Mouse (Mus musculus): ENCODE measurements at regions not wholly inside any gene's neighbourhood (a gene's known extent, or its start where the extent isn't known, plus 50 kb on each side); places are given as distances from the start of the nearest gene placed in this dataset.
A peak's percentile ranks its signal among the peaks of the same experiment; 100 is the strongest.

DNA sequence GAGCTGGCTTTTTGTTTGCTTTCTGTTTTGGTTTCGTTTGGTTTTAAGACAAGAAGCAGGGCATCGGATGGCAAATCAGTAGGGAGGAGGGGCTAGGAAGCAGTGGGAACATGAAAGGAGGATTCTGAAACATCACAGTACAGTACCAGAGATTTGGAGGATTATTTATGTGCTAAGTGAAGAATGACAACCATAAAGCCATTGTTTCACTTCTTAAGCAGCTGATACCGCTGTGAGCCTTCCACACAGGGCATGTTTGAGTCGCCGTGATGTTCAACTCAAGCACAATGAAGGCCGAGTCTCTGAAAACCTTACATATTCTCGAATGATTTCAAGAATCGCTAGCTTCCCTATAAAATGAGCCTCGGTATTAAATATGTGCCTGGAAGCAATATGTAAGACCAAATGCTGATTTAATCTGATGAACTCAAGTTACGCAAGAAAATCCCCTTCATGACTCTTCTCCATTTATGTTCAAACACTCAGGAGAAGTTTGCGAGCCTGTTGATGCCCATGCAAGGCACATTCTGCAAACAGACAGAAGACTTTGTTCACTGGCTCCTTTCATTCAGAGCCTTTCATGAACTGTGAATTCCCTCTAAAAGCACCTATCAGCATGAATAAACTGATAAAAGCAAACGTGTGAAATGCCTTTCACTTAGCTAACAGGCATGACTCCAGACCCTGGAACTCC lies 441.2 kb downstream of the Efnb2 start:
- ATAC-seq (replicated peaks) = no peak
- no peak overlapping the region for H3K27ac ChIP-seq
- H3K4me2 ChIP-seq = peak overlapping the region; percentile 10; the same call in 1 of the 2 replicates
- H3K4me1 ChIP-seq = 0 out of 2 replicates have a peak, but pooled peaks cover 3% of the 10 kb centered on the region
- H3K9ac ChIP-seq = no peak overlapping the region
- no peaks in the 10 kb centered on the region for H3K36me3 ChIP-seq (replicated peaks)
- H3K27me3 ChIP-seq (replicated peaks) = peaks cover 9% of the 10 kb centered on the region; the same call in 1 of the 2 replicates
- H3K9me3 ChIP-seq = no peaks in the 10 kb centered on the region
- no peak overlapping the region for H3K4me3 ChIP-seq
- 23% methylated on average over 12 of the region's 12 CpGs for WGBS

DNA sequence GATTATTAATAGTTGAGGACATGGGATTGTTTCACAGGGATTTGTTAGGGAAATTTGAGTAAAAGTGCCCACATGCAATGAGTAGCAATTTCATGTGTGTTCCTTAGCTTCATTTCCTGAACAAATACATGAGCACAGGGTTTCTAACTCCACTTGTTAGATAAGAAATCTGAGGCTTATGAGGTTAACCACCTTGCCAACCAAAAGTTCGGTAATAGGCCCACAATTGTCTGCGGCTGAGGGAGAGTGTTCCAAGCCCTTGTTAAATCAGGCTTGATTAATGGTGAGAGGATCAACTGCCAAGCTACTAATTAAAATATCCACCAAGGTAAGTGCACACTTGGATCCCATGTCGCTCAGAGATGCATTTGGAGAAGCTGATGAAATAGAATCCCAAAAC lies 468.0 kb downstream of the Efnb2 start:
- no peaks in the 10 kb centered on the region for H3K9me3 ChIP-seq
- 77% methylated on average over 3 of the region's 3 CpGs for WGBS
- H3K27ac ChIP-seq = no peak overlapping the region
- no peak for ATAC-seq (replicated peaks)
- no peaks in the 10 kb centered on the region for H3K27me3 ChIP-seq (replicated peaks)
- H3K36me3 ChIP-seq (replicated peaks) = no peaks in the 10 kb centered on the region
- no peak overlapping the region for H3K4me3 ChIP-seq
- no peak overlapping the region for H3K9ac ChIP-seq
- H3K4me1 ChIP-seq = no peaks in the 10 kb centered on the region
- no peak overlapping the region for H3K4me2 ChIP-seq

DNA sequence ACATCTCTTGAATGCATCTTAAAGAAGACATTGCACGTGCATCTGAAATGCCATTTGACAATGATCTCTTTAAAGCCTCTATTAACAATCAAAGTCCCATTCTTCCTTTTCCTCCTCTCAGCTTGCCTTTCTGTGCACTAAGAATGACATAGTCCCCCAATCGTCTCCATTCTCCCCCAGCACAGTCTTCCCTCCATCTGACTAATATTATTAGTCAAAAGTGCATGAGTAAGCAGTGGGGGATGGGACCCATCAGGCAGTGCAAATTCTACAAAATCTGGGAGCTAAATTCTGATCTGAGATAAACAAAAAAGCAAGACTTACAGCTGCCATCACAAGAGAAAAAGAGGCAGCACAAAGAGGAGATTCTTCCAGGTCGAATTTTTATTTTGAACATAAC lies 475.0 kb downstream of the Efnb2 start:
- H3K9ac ChIP-seq = no peak overlapping the region
- H3K36me3 ChIP-seq (replicated peaks) = no peaks in the 10 kb centered on the region
- 38% methylated on average over 3 of the region's 3 CpGs for WGBS
- no peak for ATAC-seq (replicated peaks)
- H3K27me3 ChIP-seq (replicated peaks) = no peaks in the 10 kb centered on the region
- H3K4me1 ChIP-seq = no peaks in the 10 kb centered on the region
- no peak overlapping the region for H3K4me3 ChIP-seq
- no peak overlapping the region for H3K4me2 ChIP-seq
- no peak overlapping the region for H3K27ac ChIP-seq
- no peaks in the 10 kb centered on the region for H3K9me3 ChIP-seq

DNA sequence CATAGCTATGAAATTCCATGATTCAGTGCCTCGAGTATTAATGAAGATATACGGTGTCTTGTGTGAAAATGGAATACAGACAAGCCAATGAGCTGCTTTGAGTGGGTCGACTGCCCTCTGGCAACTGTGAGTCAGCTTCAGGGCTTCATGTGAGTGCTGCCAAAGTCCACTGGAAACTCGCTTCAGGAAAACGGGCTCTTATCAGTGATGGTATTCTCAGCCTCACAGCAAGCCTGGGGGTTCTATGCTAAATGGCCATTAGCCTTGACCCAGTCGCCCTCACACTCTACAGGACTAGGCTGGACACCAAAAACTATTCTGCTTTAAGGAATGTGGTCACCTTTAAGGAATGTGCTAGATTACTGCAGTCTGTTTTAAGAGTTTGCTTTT lies 477.8 kb downstream of the Efnb2 start:
- Histone ChIP-seq H3K27ac (no peak overlapping the region), H3K4me3 (no peak overlapping the region), H3K9ac (no peak overlapping the region), H3K36me3 (replicated peaks) (no peaks in the 10 kb centered on the region), H3K9me3 (no peaks in the 10 kb centered on the region), H3K4me1 (no peaks in the 10 kb centered on the region), H3K4me2 (no peak overlapping the region), H3K27me3 (replicated peaks) (no peaks in the 10 kb centered on the region)
- ATAC-seq (replicated peaks) = no peak
- WGBS = 78% methylated on average over 6 of the region's 6 CpGs

DNA sequence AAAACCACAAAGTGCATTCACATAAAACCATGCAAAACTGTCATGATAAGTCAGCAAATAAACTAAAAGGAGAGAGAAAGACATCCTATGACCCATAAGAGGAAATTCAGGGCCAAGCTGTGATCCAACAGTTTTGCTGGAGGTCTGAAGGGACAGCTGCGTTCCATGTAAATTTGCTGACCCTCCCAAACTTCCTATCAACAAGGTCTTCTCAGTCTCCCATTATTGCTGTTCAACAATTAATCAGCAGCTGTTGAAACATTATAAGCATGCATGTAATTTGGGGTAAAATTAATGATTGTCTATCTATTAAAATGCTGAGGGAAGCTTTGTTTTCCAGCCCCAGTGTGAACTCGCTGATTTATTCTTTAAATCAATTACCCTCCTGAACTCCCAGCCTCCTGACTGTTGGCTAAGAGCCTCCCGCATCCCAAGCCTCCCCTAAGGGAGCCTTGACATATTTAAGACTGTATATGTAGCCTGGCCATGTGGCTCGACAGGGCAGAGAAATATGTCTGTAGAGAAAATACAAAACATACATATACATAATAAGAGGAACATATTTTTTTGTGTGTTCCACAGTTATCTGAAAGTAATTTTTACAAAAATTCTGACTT lies 478.3 kb downstream of the Efnb2 start:
- Histone ChIP-seq H3K27me3 (replicated peaks) (no peaks in the 10 kb centered on the region), H3K36me3 (replicated peaks) (no peaks in the 10 kb centered on the region), H3K4me1 (no peaks in the 10 kb centered on the region), H3K27ac (no peak overlapping the region), H3K9ac (no peak overlapping the region), H3K4me3 (no peak overlapping the region), H3K9me3 (no peaks in the 10 kb centered on the region), H3K4me2 (no peak overlapping the region)
- 69% methylated on average over 4 of the region's 4 CpGs for WGBS
- no peak for ATAC-seq (replicated peaks)

DNA sequence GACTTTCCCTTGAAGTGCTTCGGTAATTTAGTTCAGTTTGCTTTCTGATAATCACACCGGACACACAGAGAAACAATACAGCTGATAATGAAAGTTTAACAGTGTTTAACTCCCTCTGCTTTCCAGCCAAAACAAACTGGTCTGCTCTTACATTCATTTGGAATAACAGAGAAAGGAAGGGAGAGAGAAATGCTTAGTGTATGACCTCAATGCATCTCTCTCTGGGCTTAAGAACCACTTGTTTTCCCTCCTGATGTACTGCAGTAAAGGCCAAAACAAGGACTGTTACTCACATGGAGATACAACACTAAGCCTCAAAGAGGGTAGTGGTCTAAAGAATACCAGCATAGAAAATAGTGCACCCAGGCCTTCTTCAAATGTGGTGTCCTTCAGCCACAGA lies 478.9 kb downstream of the Efnb2 start:
- ATAC-seq (replicated peaks) = no peak
- no peak overlapping the region for H3K4me2 ChIP-seq
- H3K27me3 ChIP-seq (replicated peaks) = no peaks in the 10 kb centered on the region
- 85% methylated on average over 2 of the region's 2 CpGs for WGBS
- no peak overlapping the region for H3K27ac ChIP-seq
- no peaks in the 10 kb centered on the region for H3K9me3 ChIP-seq
- H3K4me3 ChIP-seq = no peak overlapping the region
- no peaks in the 10 kb centered on the region for H3K4me1 ChIP-seq
- H3K9ac ChIP-seq = no peak overlapping the region
- no peaks in the 10 kb centered on the region for H3K36me3 ChIP-seq (replicated peaks)

DNA sequence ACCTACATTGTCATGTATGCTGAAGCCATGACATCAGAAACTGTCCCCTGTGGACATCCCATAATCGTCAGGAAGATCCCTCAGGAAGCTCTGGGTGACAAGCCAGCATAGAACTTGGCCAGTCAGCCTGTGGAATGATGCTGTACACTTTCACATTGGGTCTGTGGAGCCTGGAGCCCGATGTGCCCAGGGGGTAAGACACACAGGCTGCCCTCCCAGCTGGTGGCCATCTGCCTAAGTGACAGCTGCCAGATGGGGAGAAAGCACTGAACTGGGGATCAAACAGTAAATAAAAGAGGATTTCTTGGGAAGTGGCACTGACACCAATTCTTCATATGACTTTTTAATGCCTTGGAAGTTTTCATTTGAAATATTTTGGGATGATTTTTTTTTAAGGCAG lies 486.8 kb downstream of the Efnb2 start:
- no peak overlapping the region for H3K27ac ChIP-seq
- no peak overlapping the region for H3K4me3 ChIP-seq
- no peak overlapping the region for H3K4me2 ChIP-seq
- H3K9ac ChIP-seq = no peak overlapping the region
- WGBS = 27% methylated on average over 2 of the region's 2 CpGs
- H3K27me3 ChIP-seq (replicated peaks) = no peaks in the 10 kb centered on the region
- H3K36me3 ChIP-seq (replicated peaks) = no peaks in the 10 kb centered on the region
- no peak for ATAC-seq (replicated peaks)
- H3K4me1 ChIP-seq = no peaks in the 10 kb centered on the region
- H3K9me3 ChIP-seq = no peaks in the 10 kb centered on the region

DNA sequence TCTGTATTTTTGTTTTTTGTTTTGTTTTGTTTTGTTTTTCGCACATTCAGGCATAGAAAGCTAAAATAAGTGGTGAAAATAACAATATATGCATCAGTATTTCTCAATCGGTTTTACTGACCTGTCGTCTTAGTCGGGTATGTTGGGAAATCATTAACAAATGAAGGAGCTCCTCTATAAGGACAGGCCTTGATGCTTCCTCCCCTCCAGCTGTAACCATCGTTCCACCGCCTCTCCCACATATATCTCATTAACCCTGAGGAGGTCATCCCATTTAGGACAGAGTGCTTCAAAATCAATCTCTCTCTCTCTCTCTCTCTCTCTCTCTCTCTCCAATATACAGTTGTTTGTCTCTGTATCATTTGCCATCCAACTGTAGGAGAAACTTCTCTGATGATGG lies 492.4 kb downstream of the Efnb2 start:
- Histone ChIP-seq H3K36me3 (replicated peaks) (no peaks in the 10 kb centered on the region), H3K27ac (no peak overlapping the region), H3K4me2 (no peak overlapping the region), H3K4me1 (no peaks in the 10 kb centered on the region), H3K27me3 (replicated peaks) (no peaks in the 10 kb centered on the region), H3K9me3 (no peaks in the 10 kb centered on the region), H3K9ac (no peak overlapping the region), H3K4me3 (no peak overlapping the region)
- no peak for ATAC-seq (replicated peaks)
- 91% methylated on average over 6 of the region's 6 CpGs for WGBS

DNA sequence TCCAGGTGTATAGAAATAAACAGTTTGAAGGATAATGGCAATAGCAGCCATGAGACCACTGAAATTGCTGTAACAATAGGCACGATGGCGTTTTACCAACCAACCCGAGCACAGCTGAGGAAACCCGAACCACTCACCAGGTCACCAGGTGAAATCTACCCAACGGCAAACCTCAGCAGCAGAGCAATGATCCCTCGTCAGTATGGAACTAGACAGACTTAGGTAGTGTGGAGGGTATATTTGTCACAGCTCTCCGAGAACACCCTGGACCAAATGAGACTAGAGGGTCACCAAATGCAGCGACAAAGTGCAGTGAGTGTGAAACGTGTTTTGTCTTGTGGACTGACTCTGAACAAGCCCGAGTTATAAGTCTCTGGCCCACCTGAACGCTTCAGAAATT lies 492.8 kb downstream of the Efnb2 start:
- H3K9me3 ChIP-seq = no peaks in the 10 kb centered on the region
- WGBS = 90% methylated on average over 11 of the region's 11 CpGs
- ATAC-seq (replicated peaks) = no peak
- no peak overlapping the region for H3K9ac ChIP-seq
- H3K27ac ChIP-seq = no peak overlapping the region
- H3K4me3 ChIP-seq = no peak overlapping the region
- H3K4me2 ChIP-seq = no peak overlapping the region
- H3K36me3 ChIP-seq (replicated peaks) = no peaks in the 10 kb centered on the region
- H3K27me3 ChIP-seq (replicated peaks) = no peaks in the 10 kb centered on the region
- H3K4me1 ChIP-seq = no peaks in the 10 kb centered on the region

DNA sequence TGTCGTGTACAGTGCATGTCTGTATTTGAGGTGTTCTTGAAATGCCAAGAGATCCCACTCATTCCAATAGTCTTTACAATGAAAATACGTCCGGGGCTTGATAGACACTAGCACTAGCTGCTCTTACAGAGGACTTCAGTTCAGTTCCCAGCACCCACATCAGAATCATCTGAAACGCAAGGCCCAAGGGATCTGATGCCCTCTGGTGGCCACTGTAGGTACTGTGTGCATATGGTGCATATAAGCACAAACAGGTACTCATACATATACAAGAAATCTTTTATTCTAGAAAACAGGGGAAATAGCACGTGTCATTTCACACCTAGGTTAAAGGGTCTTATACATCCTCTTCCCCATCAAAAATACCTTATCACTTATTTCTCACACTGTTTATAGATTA lies 513.5 kb downstream of the Efnb2 start:
- Histone ChIP-seq H3K9me3 (no peaks in the 10 kb centered on the region), H3K4me3 (no peak overlapping the region), H3K4me2 (no peak overlapping the region), H3K27ac (no peak overlapping the region), H3K27me3 (replicated peaks) (no peaks in the 10 kb centered on the region), H3K4me1 (no peaks in the 10 kb centered on the region), H3K36me3 (replicated peaks) (no peaks in the 10 kb centered on the region), H3K9ac (no peak overlapping the region)
- ATAC-seq (replicated peaks) = no peak
- 95% methylated on average over 5 of the region's 5 CpGs for WGBS

DNA sequence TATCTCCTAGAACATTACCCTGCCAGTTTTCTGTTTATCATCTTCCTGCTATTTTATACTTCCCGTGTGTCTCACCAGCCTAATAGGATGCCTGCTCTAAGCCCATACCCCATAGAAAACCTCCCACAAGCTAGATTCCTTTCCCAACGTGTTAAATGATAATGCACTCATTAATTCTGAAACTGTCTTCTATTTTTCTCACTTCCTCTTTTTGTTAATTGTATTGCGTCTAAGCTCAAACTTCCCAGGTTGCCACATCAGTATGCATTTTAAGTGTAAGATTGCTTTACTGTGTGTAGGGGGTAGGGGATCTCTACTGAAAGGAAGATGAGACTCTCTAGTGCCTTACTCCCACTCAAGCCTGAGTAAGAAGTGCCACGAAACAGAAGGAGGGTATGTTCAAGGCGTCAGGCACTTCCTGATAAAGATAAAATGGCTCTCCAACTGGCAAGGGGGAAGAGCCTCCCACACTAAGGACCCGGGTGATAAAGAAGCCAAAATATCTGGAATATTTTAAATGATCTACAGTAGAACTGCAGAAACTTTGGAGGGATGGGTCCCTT lies 518.0 kb downstream of the Efnb2 start:
- H3K4me3 ChIP-seq = no peak overlapping the region
- H3K9ac ChIP-seq = no peak overlapping the region
- H3K4me2 ChIP-seq = no peak overlapping the region
- 79% methylated on average over 6 of the region's 6 CpGs for WGBS
- no peaks in the 10 kb centered on the region for H3K27me3 ChIP-seq (replicated peaks)
- no peaks in the 10 kb centered on the region for H3K9me3 ChIP-seq
- no peak for ATAC-seq (replicated peaks)
- no peaks in the 10 kb centered on the region for H3K4me1 ChIP-seq
- H3K36me3 ChIP-seq (replicated peaks) = no peaks in the 10 kb centered on the region
- no peak overlapping the region for H3K27ac ChIP-seq

DNA sequence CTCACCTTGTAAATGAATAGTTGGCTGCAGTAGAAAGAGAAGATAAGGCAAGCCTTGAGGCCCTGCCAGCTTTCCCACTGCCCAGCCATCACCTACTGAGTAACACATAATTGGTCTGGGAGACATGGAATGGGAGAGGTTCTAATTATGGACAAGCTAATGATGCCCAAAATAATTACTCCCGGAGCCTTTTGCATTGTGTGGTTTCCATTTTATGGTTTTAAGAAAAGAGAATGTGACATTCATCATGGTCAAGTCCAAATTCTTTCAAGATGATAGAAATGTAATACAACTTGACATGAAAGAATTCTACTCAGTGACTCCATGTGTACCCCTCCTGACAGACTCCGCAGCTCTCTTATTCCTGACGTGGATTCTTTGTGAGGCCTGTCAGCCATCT lies 518.6 kb downstream of the Efnb2 start:
- Histone ChIP-seq H3K4me3 (no peak overlapping the region), H3K27ac (no peak overlapping the region), H3K36me3 (replicated peaks) (no peaks in the 10 kb centered on the region), H3K9me3 (no peaks in the 10 kb centered on the region), H3K27me3 (replicated peaks) (no peaks in the 10 kb centered on the region), H3K4me1 (no peaks in the 10 kb centered on the region), H3K4me2 (no peak overlapping the region), H3K9ac (no peak overlapping the region)
- no peak for ATAC-seq (replicated peaks)
- WGBS = 75% methylated on average over 3 of the region's 3 CpGs

DNA sequence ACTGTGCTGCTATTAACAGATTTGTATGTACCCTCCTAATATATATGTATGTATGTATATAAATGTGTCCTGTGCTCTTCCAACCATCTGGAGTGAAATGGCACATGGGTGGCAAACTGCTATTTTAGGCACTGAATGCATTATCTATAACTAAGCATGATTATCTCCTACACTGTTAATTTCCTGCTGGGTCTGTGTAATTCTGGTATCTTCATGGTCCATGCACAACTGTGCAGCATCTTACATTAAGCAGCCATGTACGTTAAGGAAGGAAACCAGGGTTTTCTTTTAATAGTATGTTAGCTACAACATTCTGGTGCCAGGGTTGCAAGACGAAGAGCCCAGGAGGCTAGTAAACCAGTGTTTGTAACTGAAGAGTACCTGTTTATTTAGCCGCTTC lies 521.3 kb downstream of the Efnb2 start:
- no peaks in the 10 kb centered on the region for H3K9me3 ChIP-seq
- H3K36me3 ChIP-seq (replicated peaks) = no peaks in the 10 kb centered on the region
- H3K27me3 ChIP-seq (replicated peaks) = no peaks in the 10 kb centered on the region
- no peaks in the 10 kb centered on the region for H3K4me1 ChIP-seq
- H3K27ac ChIP-seq = no peak overlapping the region
- H3K4me3 ChIP-seq = no peak overlapping the region
- 82% methylated on average over 3 of the region's 3 CpGs for whole genome bisulfite sequencing
- no peak overlapping the region for H3K4me2 ChIP-seq
- ATAC-seq (replicated peaks) = no peak
- H3K9ac ChIP-seq = no peak overlapping the region
